Mouse (Mus musculus): ENCODE data around the gene Ambn. TPM values are rescaled to one million over a fixed set of nuclear protein-coding genes. Genes with fewer than 3 reads are reported as not detected.

The Ambn gene
- polyA plus RNA-seq, 1 experiment from 2014 or later, result 0.38 TPM

Other genes starting within 250 kb of the Ambn start
- not detected in 2 replicates for gene Gm7714, start 187.1 kb upstream of the Ambn start, polyA plus RNA-seq (2016; fragmentation: Nextera tagmentation; extraction: Ambion mirVana)
- not detected in 2 replicates for gene Prol1, start 138.7 kb upstream of the Ambn start, polyA plus RNA-seq (2016; fragmentation: Nextera tagmentation; extraction: Ambion mirVana)
- gene Amtn, start 79.9 kb upstream of the Ambn start, polyA plus RNA-seq (2016; fragmentation: Nextera tagmentation; extraction: Ambion mirVana), result not detected in 2 replicates
- 0.06 TPM in 1 of 2 replicates, not detected in the other for gene Enam, start 32.0 kb downstream of the Ambn start, polyA plus RNA-seq (2016; fragmentation: Nextera tagmentation; extraction: Ambion mirVana)
- gene Jchain, start 71.9 kb downstream of the Ambn start, polyA plus RNA-seq (2016; fragmentation: Nextera tagmentation; extraction: Ambion mirVana), result 0.14 TPM in 1 of 2 replicates, not detected in the other
- 80.2 and 84.7 TPM in 2 replicates for gene Utp3, start 98.5 kb downstream of the Ambn start, polyA plus RNA-seq (2016; fragmentation: Nextera tagmentation; extraction: Ambion mirVana)
- gene Rufy3, start 109.0 kb downstream of the Ambn start, polyA plus RNA-seq (2016; fragmentation: Nextera tagmentation; extraction: Ambion mirVana), result 8.1 and 9.6 TPM in 2 replicates
- gene Grsf1, start 220.2 kb downstream of the Ambn start, polyA plus RNA-seq (2016; fragmentation: Nextera tagmentation; extraction: Ambion mirVana), result 64.4 and 67.5 TPM in 2 replicates

Measured in limb, embryonic 10.5 days (tissue).